9 mouse cellular contexts compared by ENCODE assay signal in the genomic region with DNA sequence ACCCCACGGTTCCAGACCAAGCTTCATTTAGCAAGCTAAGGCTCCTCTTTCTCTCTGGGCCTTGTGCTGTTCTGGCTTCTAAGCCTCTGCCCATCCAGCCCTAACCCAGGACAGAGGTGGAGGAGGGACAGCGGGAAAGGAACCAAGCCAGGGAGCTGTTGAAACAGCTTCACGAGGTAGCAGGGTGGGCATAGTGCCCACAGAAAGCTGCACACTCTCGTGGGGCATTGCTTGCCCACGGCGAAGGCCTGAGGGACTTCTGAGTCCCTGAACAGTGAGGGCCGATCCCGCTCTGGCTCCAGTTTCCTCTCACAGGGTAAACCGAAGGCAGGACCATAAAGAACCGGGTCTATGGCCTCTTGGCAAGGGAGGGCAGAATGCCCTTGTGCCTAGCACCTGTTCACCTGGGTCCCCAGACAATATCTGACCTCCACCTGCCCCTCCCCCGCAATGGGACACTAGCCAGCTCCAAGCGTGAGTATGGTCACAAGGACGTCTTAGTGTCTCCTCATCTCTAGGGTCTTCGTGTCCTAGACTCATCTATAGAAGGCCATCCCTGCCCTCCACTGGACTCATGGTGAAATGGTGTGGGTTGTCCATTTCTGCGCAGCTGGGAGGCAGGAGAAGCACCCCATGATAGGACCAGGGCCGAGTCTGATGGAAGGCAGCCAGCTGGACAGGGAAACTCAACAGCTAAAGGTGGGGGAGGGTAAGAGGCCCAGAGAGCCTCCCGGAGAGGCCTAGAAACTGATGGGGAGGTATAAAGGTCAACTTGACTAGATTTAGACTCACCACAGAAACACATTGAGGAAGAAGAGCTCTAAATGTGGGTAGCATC.
DNase-seq lines count a peak whose midpoint lies in the region; ATAC-seq lines count a peak whose summit lies in the region.
"Had no signal": no experiment of that assay in that cellular context is flagged by ENCODE, and none has a peak within 500 bp of the region (broad histone marks: within the 10 kb centered on the region; RNA-seq: fewer than 3 reads in every experiment).

No protein-coding gene starts in this region.

- no peaks in the 10 kb centered on the region for H3K27me3 ChIP-seq in heart, embryonic 13.5 days (replicated peaks)
- H3K27me3 ChIP-seq: forebrain, embryonic 13.5 days had no signal

- WGBS in heart, embryonic 13.5 days: 67% methylated on average over 17 of the region's 17 CpGs

- H3K4me1 ChIP-seq in brown adipose tissue, adult 24 weeks (ENCODE audit: control insufficient read depth, insufficient read depth, insufficient read length, low read length): peaks cover 13% of the 10 kb centered on the region
- peaks cover 42% of the 10 kb centered on the region for H3K4me1 ChIP-seq in heart, embryonic 13.5 days

- no peak overlapping the region for H3K4me3 ChIP-seq in brown adipose tissue, adult 24 weeks (ENCODE audit: insufficient read depth, low read depth, low read length)
- H3K4me3 ChIP-seq in heart, embryonic 13.5 days: no peak overlapping the region
- H3K4me3 ChIP-seq: forebrain, embryonic 13.5 days had no signal

- no peak for ATAC-seq in heart, embryonic 13.5 days (ENCODE audit: extremely low read depth, insufficient number of reproducible peaks, low FRiP score, low TSS enrichment)
- no peak for ATAC-seq in erythroblast, adult 5-6 weeks (replicated peaks; ENCODE audit: low FRiP score, poor library complexity, severe bottlenecking)

- H3K4me2 ChIP-seq in heart, embryonic 13.5 days: no peak overlapping the region
- H3K4me2 ChIP-seq: forebrain, embryonic 13.5 days had no signal

- peak; percentile 43 for DNase-seq in layer of hippocampus, adult 9-11 months
- DNase-seq in layer of hippocampus, postnatal 10 days (ENCODE audit: low spot score in 2 of 2): no peak
- peak; percentile 36 to 56 for DNase-seq in kidney, postnatal 4 days
- no peak for DNase-seq in cerebellum, adult 9-10 months
- DNase-seq: right cerebral cortex, adult 18-20 months had no signal

- H3K27ac ChIP-seq in brown adipose tissue, adult 24 weeks (replicated peaks; ENCODE audit: low read depth, low read length): peak overlapping the region; percentile 74
- H3K27ac ChIP-seq in heart, embryonic 13.5 days (replicated peaks): 0 out of 2 replicates have a peak overlapping the region, but pooled peaks have one; percentile 37

- no peaks in the 10 kb centered on the region for H3K36me3 ChIP-seq in heart, embryonic 13.5 days

- H3K9ac ChIP-seq in heart, embryonic 13.5 days: peak overlapping the region; percentile 15; the same call in 1 of the 2 replicates
- H3K9ac ChIP-seq: forebrain, embryonic 13.5 days had no signal

- H3K9me3 ChIP-seq in heart, embryonic 13.5 days: no peaks in the 10 kb centered on the region
- H3K9me3 ChIP-seq: forebrain, embryonic 13.5 days had no signal

Comparison
In these comparisons a context has a peak if more than half of its experiments do, and no peak if none do; other contexts are left out.
1. DNase-seq: peak in layer of hippocampus, adult 9-11 months (single experiment) and kidney, postnatal 4 days (2 of 2); none in layer of hippocampus, postnatal 10 days (0 of 2) and cerebellum, adult 9-10 months (single experiment).